Mouse (Mus musculus) lung, postnatal 0 days (tissue): ENCODE data around the gene Zfp106.

ENCODE experiments used
- CTCF ChIP-seq: IDR thresholded peaks from 2 replicates; pipeline ENCODE4 v1.5.1; 2016; ENCODE audit warnings: antibody characterized with exemption, mild to moderate bottlenecking
- EP300 ChIP-seq: IDR thresholded peaks from 2 replicates; pipeline ENCODE4 v1.6.1; 2016; ENCODE audit warnings: antibody characterized with exemption, mild to moderate bottlenecking, control low read depth

DNA sequence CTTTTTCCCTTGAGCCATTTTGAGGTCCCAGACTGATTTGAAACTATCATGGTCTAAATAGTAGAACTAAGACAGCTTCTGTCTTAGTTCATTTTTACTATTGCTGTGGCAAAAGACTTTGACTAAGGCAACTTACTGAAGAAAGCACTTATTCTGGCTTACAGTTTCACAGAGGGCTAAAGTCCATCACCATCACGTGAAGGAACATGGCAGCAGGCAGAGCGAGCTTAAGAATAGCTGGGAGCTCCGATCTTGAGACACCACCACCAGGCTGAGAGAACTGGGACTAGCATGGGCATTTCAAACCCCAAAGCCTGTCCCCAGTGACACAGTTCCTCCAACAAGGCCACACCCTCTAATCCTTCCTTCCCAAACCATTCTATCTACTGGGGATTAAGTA, 7.4 kb upstream of the Zfp106 start:
- TF ChIP-seq CTCF (no peak), EP300 (no peak)
